Mouse (Mus musculus) heart, embryonic 11.5 days (tissue): ENCODE results near the gene Oxa1l. TPM values are rescaled to one million over a fixed set of nuclear protein-coding genes. Genes with fewer than 3 reads are reported as not detected.

Experiments
- ATAC-seq: fragments of 200-750 bp; cut with Nextera tagmentation; replicated peaks from 2 replicates; pipeline ENCODE4 v1.8.0; 2017; ENCODE audit warnings: moderate library complexity; ENCODE audit not compliant: insufficient number of reproducible peaks, low FRiP score, low TSS enrichment
- H3K27ac ChIP-seq: fragments of 300-500 bp; sonication (generic); 2 replicates; pipeline ENCODE4 v1.5.1; 2014; ENCODE audit warnings: mild to moderate bottlenecking, low read depth, low read length
- H3K27me3 ChIP-seq: fragments of 300-500 bp; sonication (generic); 2 replicates; pipeline ENCODE4 v1.6.1; 2014; ENCODE audit warnings: mild to moderate bottlenecking, low read length, mixed read lengths; ENCODE audit not compliant: control insufficient read depth, insufficient read depth
- H3K36me3 ChIP-seq: fragments of 300-500 bp; sonication (generic); 2 replicates; pipeline ENCODE4 v1.6.1; 2014; ENCODE audit warnings: mild to moderate bottlenecking, low read length, moderate library complexity, mixed read lengths; ENCODE audit not compliant: control insufficient read depth, insufficient read depth
- H3K4me1 ChIP-seq: fragments of 300-500 bp; sonication (generic); 2 replicates; pipeline ENCODE4 v1.6.1; 2014; ENCODE audit warnings: low read length; ENCODE audit not compliant: control insufficient read depth, insufficient read depth
- H3K4me2 ChIP-seq: fragments of 300-500 bp; sonication (generic); 2 replicates; pipeline ENCODE4 v1.6.1; 2014; ENCODE audit warnings: mild to moderate bottlenecking, moderate library complexity
- H3K4me3 ChIP-seq: fragments of 300-500 bp; sonication (generic); 2 replicates; pipeline ENCODE4 v1.5.1; 2014; ENCODE audit warnings: low read depth, low read length
- H3K9ac ChIP-seq: fragments of 300-500 bp; sonication (generic); 2 replicates; pipeline ENCODE4 v1.6.1; 2014; ENCODE audit warnings: mild to moderate bottlenecking, low read depth, low read length, moderate library complexity
- H3K9me3 ChIP-seq: fragments of 300-500 bp; sonication (generic); replicated peaks from 2 replicates; pipeline ENCODE4 v1.6.1; 2016; ENCODE audit warnings: low read length; ENCODE audit not compliant: control insufficient read depth
- WGBS: fragments of 180-500 bp; shearing (Covaris S2); extraction: QIAGEN DNeasy Blood & Tissue Kit; methylation state at CpG from one replicate; pipeline ENCODE4 v1.1.7; 2014; ENCODE audit not compliant: insufficient replicate concordance; 5-methylcytosine and 5-hydroxymethylcytosine counted together
- polyA plus RNA-seq: library from polyadenylated mRNA; unstranded; fragments of >200 nt; fragmentation: Nextera tagmentation; extraction: Ambion mirVana; gene quantifications from 2 replicates; pipeline ENCODE4 v1.2.1, GENCODE M21; 2014

Gene Oxa1l
- polyA plus RNA-seq, 1 experiment from 2014 or later = 62.5 TPM

GRCm38 (mm10) chr14:54417623-54418081, 57.0 kb downstream of the Oxa1l start, which contains the start of gene Slc7a7:
Gene Slc7a7, minus strand, starts transcription at chr14:54417780.
- H3K4me2 ChIP-seq = peak within 1 kb of the TSS; percentile 62
- peak within 1 kb of the TSS; percentile 13 for H3K4me3 ChIP-seq
- H3K36me3 ChIP-seq = no peaks in the 10 kb centered on the region
- peak within 1 kb of the TSS; percentile 43; the same call in 1 of the 2 replicates for H3K9ac ChIP-seq
- no peak within 1 kb of the TSS for H3K27ac ChIP-seq
- H3K27me3 ChIP-seq = no peaks in the 10 kb centered on the region
- H3K4me1 ChIP-seq = peaks cover 23% of the 10 kb centered on the region
- 3% methylated on average over 19 of the region's 19 CpGs for WGBS
- H3K9me3 ChIP-seq = no peaks in the 10 kb centered on the region
- 0 out of 2 replicates have a peak, but pooled peaks have one; percentile 17 for ATAC-seq

Other genes starting within 250 kb of the Oxa1l start
- gene Dad1, start 106.7 kb upstream of the Oxa1l start, polyA plus RNA-seq = 369 and 395 TPM in 2 replicates
- gene Abhd4, start 106.6 kb upstream of the Oxa1l start, polyA plus RNA-seq = 97.3 and 99.3 TPM in 2 replicates
- gene Olfr49, start 75.9 kb upstream of the Oxa1l start, polyA plus RNA-seq = not detected in 2 replicates
- 8.0 TPM in 2 replicates for gene Slc7a7, start 56.9 kb downstream of the Oxa1l start, polyA plus RNA-seq
- gene Mrpl52, start 66.1 kb downstream of the Oxa1l start, polyA plus RNA-seq = 242 and 250 TPM in 2 replicates
- 84.3 and 90.2 TPM in 2 replicates for gene Mmp14, start 70.8 kb downstream of the Oxa1l start, polyA plus RNA-seq
- gene Lrp10, start 103.3 kb downstream of the Oxa1l start, polyA plus RNA-seq = 31.8 and 35.2 TPM in 2 replicates
- 2.0 TPM in 2 replicates for gene Rem2, start 115.3 kb downstream of the Oxa1l start, polyA plus RNA-seq
- gene Prmt5, start 156.7 kb downstream of the Oxa1l start, polyA plus RNA-seq = 67.8 and 74.4 TPM in 2 replicates
- 40.1 and 42.8 TPM in 2 replicates for gene Haus4, start 193.8 kb downstream of the Oxa1l start, polyA plus RNA-seq
- 23.4 and 30.7 TPM in 2 replicates for gene Ajuba, start 216.7 kb downstream of the Oxa1l start, polyA plus RNA-seq
- 4.4 and 4.5 TPM in 2 replicates for gene 4931414P19Rik, start 245.2 kb downstream of the Oxa1l start, polyA plus RNA-seq